Mouse (Mus musculus): Measurements from ENCODE around the gene Reep6. TPM values are rescaled to one million over a fixed set of nuclear protein-coding genes. Genes with fewer than 3 reads are reported as not detected.

Reep6 gene
- polyA plus RNA-seq, 1 experiment from 2014 or later = 132 TPM

DNA sequence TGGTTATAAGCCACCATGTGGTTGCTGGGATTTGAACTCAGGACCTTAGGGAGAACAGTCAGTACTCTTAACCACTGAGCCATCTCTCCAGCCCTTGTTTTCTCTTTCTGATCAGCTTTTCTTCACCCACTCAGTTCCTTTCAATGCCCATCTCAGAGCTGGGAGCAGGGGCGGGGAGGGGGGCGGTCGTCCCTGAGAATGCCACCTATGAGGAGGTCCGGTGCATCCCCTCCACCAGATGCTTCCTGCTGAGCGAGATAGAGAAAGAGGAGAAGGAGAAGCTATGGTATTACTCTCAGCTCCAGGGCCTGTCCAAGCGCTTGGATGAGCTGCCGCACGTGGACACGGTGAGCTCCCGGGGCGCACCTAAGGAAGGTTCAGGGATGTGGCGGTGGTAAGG lies 25.3 kb upstream of the Reep6 start:
- Histone ChIP-seq H3K9me3 (no peaks in the 10 kb centered on the region), H3K27ac (no peak overlapping the region), H3K27me3 (replicated peaks) (peaks cover 57% of the 10 kb centered on the region), H3K36me3 (no peaks in the 10 kb centered on the region), H3K4me3 (replicated peaks) (peak overlapping the region; percentile 11; the same call in 1 of the 2 replicates), H3K9ac (no peak overlapping the region), H3K4me2 (replicated peaks) (peak overlapping the region; percentile 46), H3K4me1 (replicated peaks) (peaks cover 12% of the 10 kb centered on the region)
- ATAC-seq = no peak
- 23% methylated on average over 12 of the region's 12 CpGs for WGBS

DNA sequence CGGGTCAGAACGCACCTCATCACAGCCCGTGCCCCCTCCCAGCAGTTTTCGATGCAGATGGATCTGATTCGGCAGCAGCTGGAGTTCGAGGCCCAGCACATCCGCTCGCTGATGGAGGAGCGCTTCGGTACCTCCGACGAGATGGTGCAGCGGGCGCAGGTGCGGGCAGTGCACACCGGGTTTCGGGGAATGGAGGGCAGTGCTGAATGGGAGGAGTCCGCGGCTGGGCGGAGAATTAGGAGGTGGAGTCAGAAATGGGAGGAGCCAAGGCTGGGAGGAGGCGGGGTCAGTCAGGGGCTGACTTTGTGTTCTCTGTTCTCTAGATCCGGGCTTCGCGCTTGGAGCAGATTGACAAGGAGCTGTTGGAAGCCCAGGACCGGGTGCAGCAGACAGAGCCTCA lies 24.9 kb upstream of the Reep6 start:
- 13% methylated on average over 25 of the region's 25 CpGs for WGBS
- Histone ChIP-seq H3K36me3 (no peaks in the 10 kb centered on the region), H3K4me1 (replicated peaks) (peaks cover 12% of the 10 kb centered on the region), H3K4me3 (replicated peaks) (peak overlapping the region; percentile 11; the same call in 1 of the 2 replicates), H3K27me3 (replicated peaks) (peaks cover 53% of the 10 kb centered on the region), H3K9me3 (no peaks in the 10 kb centered on the region), H3K9ac (no peak overlapping the region), H3K27ac (no peak overlapping the region), H3K4me2 (replicated peaks) (peak overlapping the region; percentile 46)
- ATAC-seq = peak; percentile 52; the same call in 1 of the 2 replicates

DNA sequence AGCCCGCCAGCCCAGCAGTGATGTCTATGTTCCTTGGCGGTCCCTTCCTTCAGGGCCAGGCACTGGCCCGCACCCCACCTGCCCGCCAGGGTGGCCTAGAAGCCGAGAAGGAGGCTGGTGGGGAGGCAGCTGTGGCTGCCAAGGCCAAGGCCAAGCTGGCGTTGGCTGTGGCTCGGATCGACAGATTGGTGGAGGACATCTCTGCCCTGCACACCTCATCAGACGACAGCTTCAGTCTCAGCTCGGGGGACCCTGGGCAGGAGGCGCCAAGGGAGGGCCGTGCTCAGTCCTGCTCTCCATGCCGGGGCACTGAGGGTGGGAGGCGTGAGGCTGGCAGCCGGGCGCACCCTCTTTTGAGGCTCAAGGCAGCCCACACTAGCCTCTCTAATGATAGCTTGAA lies 18.2 kb upstream of the Reep6 start:
- Histone ChIP-seq H3K4me2 (replicated peaks) (no peak overlapping the region), H3K9ac (no peak overlapping the region), H3K4me1 (replicated peaks) (peaks cover 26% of the 10 kb centered on the region), H3K9me3 (no peaks in the 10 kb centered on the region), H3K27me3 (replicated peaks) (peaks cover 63% of the 10 kb centered on the region), H3K27ac (no peak overlapping the region), H3K4me3 (replicated peaks) (no peak overlapping the region), H3K36me3 (no peaks in the 10 kb centered on the region)
- ATAC-seq = no peak
- WGBS = 81% methylated on average over 16 of the region's 16 CpGs

DNA sequence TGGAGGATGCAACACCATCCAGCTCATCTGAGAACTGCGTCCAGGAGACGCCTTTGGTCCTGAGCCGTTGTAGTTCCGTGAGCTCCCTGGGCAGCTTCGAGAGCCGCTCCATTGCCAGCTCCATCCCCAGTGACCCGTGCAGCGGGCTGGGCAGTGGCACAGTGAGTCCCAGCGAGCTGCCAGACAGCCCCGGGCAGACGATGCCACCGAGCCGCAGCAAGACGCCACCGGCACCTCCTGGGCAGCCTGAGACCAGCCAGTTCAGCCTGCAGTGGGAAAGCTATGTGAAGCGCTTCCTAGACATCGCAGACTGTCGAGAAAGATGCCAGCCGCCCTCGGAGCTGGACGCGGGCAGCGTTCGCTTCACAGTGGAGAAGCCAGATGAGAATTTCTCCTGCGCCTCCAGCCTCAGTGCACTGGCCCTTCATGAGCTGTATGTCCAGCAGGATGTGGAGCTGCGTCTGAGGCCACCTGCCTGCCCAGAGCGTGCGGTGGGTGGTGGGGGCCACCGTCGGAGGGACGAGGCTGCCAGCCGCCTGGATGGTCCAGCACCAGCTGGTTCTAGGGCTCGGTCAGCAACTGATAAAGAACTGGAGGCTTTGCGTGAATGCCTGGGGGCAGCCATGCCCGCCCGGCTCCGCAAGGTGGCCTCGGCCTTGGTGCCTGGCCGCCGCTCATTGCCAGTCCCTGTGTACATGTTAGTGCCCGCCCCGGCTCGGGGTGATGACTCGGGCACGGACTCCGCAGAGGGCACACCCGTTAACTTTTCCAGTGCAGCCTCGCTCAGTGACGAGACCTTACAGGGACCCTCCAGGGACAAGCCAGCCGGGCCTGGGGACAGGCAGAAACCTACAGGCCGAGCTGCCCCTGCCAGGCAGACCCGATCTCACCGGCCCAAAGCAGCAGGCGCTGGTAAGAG lies 16.9 kb upstream of the Reep6 start:
- Histone ChIP-seq H3K27me3 (replicated peaks) (peaks cover 62% of the 10 kb centered on the region), H3K9ac (no peak overlapping the region), H3K4me2 (replicated peaks) (no peak overlapping the region)

DNA sequence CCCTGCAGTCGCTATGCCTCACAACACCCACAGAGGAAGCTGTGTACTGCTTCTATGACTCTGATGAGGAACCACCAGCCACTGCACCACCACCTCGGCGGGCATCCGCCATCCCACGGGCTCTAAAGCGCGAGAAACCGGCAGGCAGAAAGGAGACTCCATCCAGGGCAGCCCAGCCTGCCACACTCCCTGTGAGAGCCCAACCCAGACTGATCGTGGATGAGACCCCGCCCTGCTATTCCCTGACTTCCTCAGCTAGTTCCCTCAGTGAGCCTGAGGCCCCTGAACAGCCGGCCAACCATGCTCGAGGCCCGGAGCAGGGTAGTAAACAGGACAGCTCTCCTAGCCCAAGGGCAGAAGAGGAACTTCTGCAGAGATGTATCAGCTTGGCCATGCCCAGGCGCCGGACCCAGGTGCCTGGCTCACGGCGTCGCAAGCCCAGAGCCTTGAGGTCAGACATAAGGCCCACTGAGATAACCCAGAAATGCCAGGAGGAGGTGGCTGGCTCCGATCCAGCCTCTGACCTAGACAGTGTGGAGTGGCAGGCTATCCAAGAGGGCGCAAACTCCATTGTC lies 16.0 kb upstream of the Reep6 start:
- peaks cover 9% of the 10 kb centered on the region; the same call in 1 of the 2 replicates for H3K36me3 ChIP-seq
- peaks cover 36% of the 10 kb centered on the region for H3K4me1 ChIP-seq (replicated peaks)
- ATAC-seq = peak; percentile 32
- no peak overlapping the region; the same call in 1 of the 2 replicates for H3K9ac ChIP-seq
- H3K9me3 ChIP-seq = no peaks in the 10 kb centered on the region
- H3K4me3 ChIP-seq (replicated peaks) = no peak overlapping the region
- peaks cover 62% of the 10 kb centered on the region for H3K27me3 ChIP-seq (replicated peaks)
- no peak overlapping the region for H3K27ac ChIP-seq
- peak overlapping the region; percentile 14; the same call in 1 of the 2 replicates for H3K4me2 ChIP-seq (replicated peaks)
- WGBS = 40% methylated on average over 20 of the region's 20 CpGs

More for the DNA sequence above, 16.9 kb upstream of the Reep6 start:
- H3K4me3 ChIP-seq (replicated peaks) = no peak overlapping the region
- H3K4me1 ChIP-seq (replicated peaks) = peaks cover 34% of the 10 kb centered on the region
- H3K36me3 ChIP-seq = 0 out of 2 replicates have a peak, but pooled peaks cover 3% of the 10 kb centered on the region
- H3K27ac ChIP-seq = no peak overlapping the region
- no peaks in the 10 kb centered on the region for H3K9me3 ChIP-seq
- 64% methylated on average over 54 of the region's 54 CpGs for WGBS
- no peak for ATAC-seq

DNA sequence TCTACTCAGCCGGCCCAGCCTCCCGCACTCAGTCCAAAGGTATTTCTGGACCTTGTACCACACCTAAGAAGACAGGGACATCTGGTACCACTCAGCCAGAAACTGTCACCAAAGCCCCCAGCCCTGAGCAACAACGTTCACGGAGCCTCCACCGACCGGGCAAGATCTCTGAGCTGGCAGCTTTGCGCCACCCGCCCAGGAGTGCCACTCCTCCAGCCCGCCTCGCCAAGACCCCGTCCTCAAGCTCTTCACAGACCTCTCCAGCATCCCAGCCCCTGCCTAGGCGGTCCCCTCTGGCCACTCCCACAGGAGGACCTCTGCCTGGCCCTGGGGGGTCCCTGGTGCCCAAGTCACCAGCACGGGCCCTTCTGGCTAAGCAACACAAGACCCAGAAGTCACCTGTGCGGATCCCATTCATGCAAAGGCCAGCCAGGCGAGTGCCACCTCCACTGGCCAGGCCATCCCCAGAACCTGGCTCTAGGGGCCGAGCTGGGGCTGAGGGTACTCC lies 15.2 kb upstream of the Reep6 start:
- Histone ChIP-seq H3K9ac (no peak overlapping the region), H3K4me3 (replicated peaks) (no peak overlapping the region), H3K27me3 (replicated peaks) (peaks cover 62% of the 10 kb centered on the region), H3K4me1 (replicated peaks) (peaks cover 44% of the 10 kb centered on the region), H3K27ac (no peak overlapping the region), H3K9me3 (no peaks in the 10 kb centered on the region), H3K36me3 (peaks cover 10% of the 10 kb centered on the region; the same call in 1 of the 2 replicates), H3K4me2 (replicated peaks) (no peak overlapping the region)
- no peak for ATAC-seq
- WGBS = 54% methylated on average over 16 of the region's 16 CpGs

DNA sequence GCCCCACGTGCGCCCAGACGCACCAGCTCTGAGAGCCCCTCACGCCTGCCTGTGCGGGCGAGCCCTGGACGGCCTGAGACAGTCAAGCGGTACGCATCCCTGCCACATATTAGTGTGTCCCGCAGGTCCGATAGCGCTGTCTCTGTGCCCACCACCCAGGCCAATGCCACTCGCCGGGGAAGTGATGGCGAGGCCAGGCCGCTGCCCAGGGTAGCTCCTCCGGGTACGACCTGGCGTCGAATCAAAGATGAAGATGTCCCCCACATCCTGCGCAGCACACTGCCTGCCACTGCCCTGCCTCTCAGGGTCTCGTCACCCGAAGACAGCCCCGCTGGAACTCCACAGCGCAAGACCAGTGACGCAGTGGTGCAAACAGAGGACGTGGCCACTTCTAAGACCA lies 14.4 kb upstream of the Reep6 start:
- Histone ChIP-seq H3K27ac (no peak overlapping the region), H3K36me3 (peaks cover 10% of the 10 kb centered on the region; the same call in 1 of the 2 replicates), H3K9me3 (no peaks in the 10 kb centered on the region), H3K4me1 (replicated peaks) (peaks cover 45% of the 10 kb centered on the region), H3K9ac (no peak overlapping the region), H3K27me3 (replicated peaks) (peaks cover 62% of the 10 kb centered on the region), H3K4me2 (replicated peaks) (no peak overlapping the region), H3K4me3 (replicated peaks) (no peak overlapping the region)
- no peak for ATAC-seq
- 38% methylated on average over 27 of the region's 27 CpGs for WGBS

DNA sequence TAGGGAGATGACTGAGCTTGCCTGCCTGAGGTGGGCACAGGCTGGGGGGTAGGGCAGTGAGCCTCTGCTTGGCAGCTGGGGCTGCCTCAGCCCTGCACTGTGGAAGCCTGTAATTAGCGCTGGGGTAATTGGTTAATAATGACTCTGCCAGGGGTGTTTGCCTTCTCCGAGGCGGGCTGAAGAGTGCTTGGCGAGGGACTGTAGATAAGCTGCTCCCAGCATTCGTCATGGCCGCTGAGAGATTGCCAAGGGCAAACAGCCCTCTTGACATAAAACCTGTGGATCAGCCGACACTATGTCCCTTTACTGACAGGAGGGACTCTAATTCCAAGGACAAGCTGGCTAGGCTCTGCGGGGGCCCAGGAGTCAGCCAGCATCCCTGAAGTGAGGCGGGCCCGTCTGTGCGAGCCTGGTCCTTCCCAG lies 13.4 kb upstream of the Reep6 start:
- Histone ChIP-seq H3K9me3 (no peaks in the 10 kb centered on the region), H3K9ac (no peak overlapping the region), H3K4me2 (replicated peaks) (no peak overlapping the region), H3K4me3 (replicated peaks) (no peak overlapping the region), H3K27me3 (replicated peaks) (peaks cover 57% of the 10 kb centered on the region), H3K27ac (no peak overlapping the region), H3K36me3 (peaks cover 10% of the 10 kb centered on the region; the same call in 1 of the 2 replicates), H3K4me1 (replicated peaks) (peaks cover 42% of the 10 kb centered on the region)
- WGBS = 23% methylated on average over 11 of the region's 11 CpGs
- ATAC-seq = no peak

DNA sequence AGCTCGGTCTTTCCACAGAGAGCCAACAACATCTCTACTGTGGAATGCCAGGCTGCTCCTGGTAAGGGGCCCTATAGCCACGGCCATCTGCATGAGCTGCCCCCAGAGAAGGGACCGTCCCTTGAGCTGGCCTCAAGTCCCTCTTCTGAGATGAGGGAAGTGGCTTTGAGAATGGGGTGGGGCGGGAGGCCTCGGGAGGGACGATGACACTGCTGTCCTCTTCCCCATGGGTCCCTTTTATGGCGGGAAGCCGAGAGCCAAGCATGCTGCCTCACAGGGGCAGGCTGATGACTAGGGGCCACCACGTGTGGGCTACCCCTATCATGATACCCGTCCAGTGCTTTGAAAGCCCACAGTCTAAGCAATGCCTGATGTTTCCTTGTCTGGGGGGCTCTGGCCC lies 12.7 kb upstream of the Reep6 start:
- Histone ChIP-seq H3K4me1 (replicated peaks) (peaks cover 46% of the 10 kb centered on the region), H3K9me3 (no peaks in the 10 kb centered on the region), H3K4me3 (replicated peaks) (no peak overlapping the region), H3K27me3 (replicated peaks) (peaks cover 50% of the 10 kb centered on the region), H3K36me3 (peaks cover 10% of the 10 kb centered on the region; the same call in 1 of the 2 replicates), H3K27ac (no peak overlapping the region), H3K4me2 (replicated peaks) (no peak overlapping the region), H3K9ac (no peak overlapping the region)
- WGBS = 47% methylated on average over 10 of the region's 10 CpGs
- ATAC-seq = no peak

DNA sequence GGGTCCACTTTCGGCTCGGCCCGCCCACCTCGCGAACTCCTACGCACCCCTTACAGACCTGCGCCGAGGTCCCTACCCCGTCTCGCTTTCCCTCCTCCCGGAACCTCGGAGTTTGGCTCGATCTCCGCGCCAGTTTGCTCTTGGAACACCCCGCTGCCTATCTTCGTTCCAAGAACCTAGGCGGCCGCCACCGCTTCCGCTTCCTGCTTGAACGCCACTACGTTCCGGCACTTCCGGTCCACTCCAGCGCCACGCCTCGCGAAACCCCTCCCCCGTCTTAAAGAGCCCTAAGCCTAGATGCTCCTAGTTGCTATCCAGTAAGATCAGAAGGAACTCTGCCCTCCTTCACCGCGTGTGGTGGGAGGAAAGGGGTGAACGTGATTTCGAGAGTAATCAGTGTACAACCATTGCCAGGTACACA lies 9.4 kb upstream of the Reep6 start, which contains the start of gene 2310011J03Rik:
Gene 2310011J03Rik (minus strand): TSS at position 198 of the 421 bp plus-strand sequence.
- H3K4me1 ChIP-seq (replicated peaks) = peaks cover 49% of the 10 kb centered on the region
- no peaks in the 10 kb centered on the region for H3K9me3 ChIP-seq
- peaks cover 10% of the 10 kb centered on the region; the same call in 1 of the 2 replicates for H3K36me3 ChIP-seq
- H3K4me2 ChIP-seq (replicated peaks) = peak within 1 kb of the TSS; percentile 70
- whole genome bisulfite sequencing = under 1% methylated on average over 34 of the region's 34 CpGs
- H3K4me3 ChIP-seq (replicated peaks) = peak within 1 kb of the TSS; percentile 72
- ATAC-seq = peak; percentile 57
- peaks cover 17% of the 10 kb centered on the region for H3K27me3 ChIP-seq (replicated peaks)
- peak within 1 kb of the TSS; percentile 73 for H3K27ac ChIP-seq
- peak within 1 kb of the TSS; percentile 79 for H3K9ac ChIP-seq

DNA sequence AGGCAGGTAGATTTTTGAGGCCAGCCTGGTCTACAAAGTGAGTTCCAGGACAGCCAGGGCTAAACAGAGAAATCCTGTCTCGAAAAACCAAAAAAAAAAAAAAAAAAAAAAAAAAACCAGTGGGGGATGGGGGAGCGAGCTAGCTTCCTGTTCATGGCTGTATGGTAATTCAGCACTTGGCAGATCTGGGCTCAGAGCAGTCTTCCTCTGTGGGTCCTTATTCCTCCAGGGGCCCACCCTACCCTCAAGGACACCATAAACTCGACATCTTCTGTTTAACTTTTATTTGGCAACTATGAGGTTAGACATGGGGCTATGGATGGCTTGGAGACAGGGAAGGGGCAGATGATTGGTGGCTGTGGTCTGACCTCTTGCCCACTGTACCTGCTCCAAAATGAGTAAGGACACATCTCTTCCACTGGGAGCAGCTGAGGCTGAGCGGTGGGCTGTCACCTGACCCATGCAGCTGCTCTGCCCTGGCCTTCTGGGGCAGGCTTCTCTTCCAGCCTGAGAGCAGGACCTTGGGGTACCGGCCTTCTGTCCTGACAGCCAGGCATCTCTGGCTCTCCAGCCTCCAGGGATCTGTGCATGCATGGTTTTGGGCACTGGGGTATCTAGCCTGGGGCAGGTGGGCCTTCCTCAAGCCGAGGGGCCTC lies 8.6 kb upstream of the Reep6 start:
- Histone ChIP-seq H3K4me3 (replicated peaks) (no peak overlapping the region), H3K9me3 (no peaks in the 10 kb centered on the region), H3K27ac (no peak overlapping the region), H3K27me3 (replicated peaks) (peaks cover 9% of the 10 kb centered on the region), H3K9ac (no peak overlapping the region), H3K36me3 (peaks cover 10% of the 10 kb centered on the region; the same call in 1 of the 2 replicates), H3K4me1 (replicated peaks) (peaks cover 49% of the 10 kb centered on the region), H3K4me2 (replicated peaks) (peak overlapping the region; percentile 70; the same call in 1 of the 2 replicates)
- 65% methylated on average over 6 of the region's 6 CpGs for WGBS
- ATAC-seq = no peak
